Mouse (Mus musculus): ENCODE data around the gene Arap1. TPM values are rescaled to one million over a fixed set of nuclear protein-coding genes. Genes with fewer than 3 reads are reported as not detected.

The Arap1 gene
- polyA plus RNA-seq, 1 experiment, result 24.7 TPM

DNA sequence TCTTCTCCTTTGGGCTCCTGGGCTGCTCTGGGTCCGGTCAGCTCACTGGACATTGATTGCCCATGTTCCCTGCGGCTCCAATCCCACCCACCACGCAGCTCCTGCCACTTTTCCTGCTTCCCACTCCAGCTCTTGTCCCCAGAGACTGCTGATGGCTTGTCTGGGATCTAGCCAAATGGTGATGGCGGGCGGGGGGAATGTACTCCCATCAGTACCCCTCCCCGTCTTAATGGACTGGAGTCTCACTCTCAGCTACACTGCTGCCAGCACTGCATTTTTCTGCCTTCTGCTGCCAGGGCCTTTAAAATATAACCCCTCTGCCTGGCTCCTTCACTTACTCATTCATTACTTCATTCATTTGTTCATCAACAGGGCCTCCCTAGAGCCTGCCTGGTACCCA, 76.1 kb downstream of the Arap1 start:
- Histone ChIP-seq H3K4me2 (ENCODE audit: low read depth) (no peak overlapping the region), H3ac (ENCODE audit: control insufficient read depth, insufficient read length) (no peak overlapping the region), H3K27me3 (ENCODE audit: control insufficient read depth, insufficient read depth, insufficient read length) (peaks cover 12% of the 10 kb centered on the region), H3K79me2 (ENCODE audit: control insufficient read depth, insufficient read depth) (no peaks in the 10 kb centered on the region), H3K36me3 (ENCODE audit: control insufficient read depth, insufficient read depth) (no peaks in the 10 kb centered on the region), H3K4me3 (no peak overlapping the region)
- TF ChIP-seq TCF12 (IDR thresholded peaks at IDR 0.05; ENCODE audit: insufficient read depth, poor library complexity, severe bottlenecking), result no peak
- no peak for TF ChIP-seq E2F4 (IDR thresholded peaks at IDR 0.05; ENCODE audit: insufficient read depth)

DNA sequence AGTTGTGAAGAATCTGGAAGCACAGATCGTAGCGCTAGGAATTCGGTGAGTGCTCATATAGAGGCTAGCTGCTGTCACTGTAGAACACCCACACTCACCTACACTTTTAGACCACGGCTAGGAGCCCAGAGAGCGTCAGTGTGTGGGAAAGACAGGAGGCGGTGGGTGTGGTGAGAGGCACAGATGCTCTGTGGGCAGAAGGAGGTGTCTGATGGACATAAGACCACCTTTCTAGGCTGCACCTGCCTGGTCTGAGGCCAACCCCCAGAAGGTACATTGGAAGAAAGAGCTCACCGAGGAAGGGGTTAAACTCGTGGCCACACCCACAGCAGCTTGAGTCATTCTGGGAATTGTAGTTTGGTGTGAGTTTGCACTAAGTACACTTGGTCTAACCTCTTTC, 78.8 kb downstream of the Arap1 start:
- TF ChIP-seq MAX (IDR thresholded peaks at IDR 0.05; ENCODE audit: low read depth) (no peak), SRF (IDR thresholded peaks at IDR 0.05; ENCODE audit: control insufficient read depth, insufficient read length, low read depth) (no peak), USF1 (IDR thresholded peaks at IDR 0.05; ENCODE audit: low read depth) (no peak), TCF3 (IDR thresholded peaks at IDR 0.05; ENCODE audit: insufficient read length, low read depth) (no peak), MYOD1 (IDR thresholded peaks at IDR 0.05; ENCODE audit: control insufficient read depth in 1 of 3, insufficient read length in 2 of 3, low read depth in 2 of 3) (no peak), REST (IDR thresholded peaks at IDR 0.05; ENCODE audit: insufficient read depth, insufficient read length) (no peak), E2F4 (IDR thresholded peaks at IDR 0.05; ENCODE audit: insufficient read depth) (no peak), TCF12 (IDR thresholded peaks at IDR 0.05; ENCODE audit: insufficient read depth, poor library complexity, severe bottlenecking) (no peak), MYOG (IDR thresholded peaks at IDR 0.05; ENCODE audit: control insufficient read depth in 1 of 3, insufficient read depth in 1 of 3, insufficient read length in 2 of 3, low read depth in 2 of 3) (no peak), POLR2AphosphoS2 (IDR thresholded peaks at IDR 0.05; ENCODE audit: insufficient read length, low read depth) (no peak), POLR2A (IDR thresholded peaks at IDR 0.05; ENCODE audit: insufficient read length, low read depth) (no peak), CEBPB (IDR thresholded peaks at IDR 0.05; ENCODE audit: insufficient read depth, poor library complexity, severe bottlenecking) (no peak)
- Histone ChIP-seq H3ac (ENCODE audit: control insufficient read depth, insufficient read length) (no peak overlapping the region), H3K27me3 (ENCODE audit: control insufficient read depth, insufficient read depth, insufficient read length) (peaks cover 12% of the 10 kb centered on the region), H3K79me2 (ENCODE audit: control insufficient read depth, insufficient read depth) (no peaks in the 10 kb centered on the region), H3K4me3 (no peak overlapping the region), H3K4me2 (ENCODE audit: low read depth) (no peak overlapping the region), H3K36me3 (ENCODE audit: control insufficient read depth, insufficient read depth) (no peaks in the 10 kb centered on the region)

DNA sequence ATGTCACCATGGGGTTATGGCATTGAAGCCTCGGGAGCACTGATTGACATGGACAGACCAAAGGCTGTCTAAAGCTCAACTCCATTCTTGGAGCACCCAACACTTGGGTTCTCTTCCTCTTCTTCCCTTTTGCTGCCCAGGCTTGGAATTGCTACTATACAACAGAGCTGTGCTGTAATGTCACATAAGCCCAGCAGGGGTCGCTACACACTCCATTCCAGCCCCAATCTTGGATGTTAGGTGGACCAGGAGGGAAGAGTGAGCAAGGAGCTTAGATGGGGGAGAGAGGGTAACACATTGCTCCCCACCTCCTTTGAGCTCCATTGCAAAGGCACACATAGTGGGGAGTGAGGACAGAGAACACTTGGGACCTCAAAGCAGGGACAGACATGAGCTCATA, 79.9 kb downstream of the Arap1 start:
- H3K27me3 ChIP-seq (ENCODE audit: control insufficient read depth, insufficient read depth, insufficient read length), result peaks cover 12% of the 10 kb centered on the region

DNA sequence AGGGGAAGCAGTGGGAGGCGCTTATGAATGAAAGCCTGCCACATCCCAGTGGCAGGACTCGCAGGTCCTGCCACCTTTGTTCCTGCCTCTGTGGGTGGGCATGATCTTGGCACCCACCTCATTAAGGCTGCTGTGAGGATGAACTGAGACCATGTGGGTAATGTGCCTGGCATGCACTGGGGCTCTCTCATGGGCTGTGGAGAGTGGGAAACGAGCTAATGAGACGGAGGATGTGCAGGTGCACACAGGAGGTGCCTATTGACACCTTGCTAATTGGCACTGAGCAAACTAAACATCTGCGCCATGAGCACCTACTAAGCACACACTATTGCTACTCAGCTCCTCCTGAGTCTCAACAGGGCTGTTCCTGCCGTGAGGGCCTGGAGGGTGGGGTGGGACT, 87.2 kb downstream of the Arap1 start:
- H3K4me3 ChIP-seq, result no peak overlapping the region
- TF ChIP-seq TCF12 (IDR thresholded peaks at IDR 0.05; ENCODE audit: insufficient read depth, poor library complexity, severe bottlenecking) (no peak), SRF (IDR thresholded peaks at IDR 0.05; ENCODE audit: control insufficient read depth, insufficient read length, low read depth) (no peak), TCF3 (IDR thresholded peaks at IDR 0.05; ENCODE audit: insufficient read length, low read depth) (no peak), POLR2A (IDR thresholded peaks at IDR 0.05; ENCODE audit: insufficient read length, low read depth) (no peak), MAX (IDR thresholded peaks at IDR 0.05; ENCODE audit: low read depth) (no peak), POLR2AphosphoS2 (IDR thresholded peaks at IDR 0.05; ENCODE audit: insufficient read length, low read depth) (no peak), MYOG (IDR thresholded peaks at IDR 0.05; ENCODE audit: control insufficient read depth in 1 of 3, insufficient read depth in 1 of 3, insufficient read length in 2 of 3, low read depth in 2 of 3) (no peak), USF1 (IDR thresholded peaks at IDR 0.05; ENCODE audit: low read depth) (no peak), MYOD1 (IDR thresholded peaks at IDR 0.05; ENCODE audit: control insufficient read depth in 1 of 3, insufficient read length in 2 of 3, low read depth in 2 of 3) (no peak), E2F4 (IDR thresholded peaks at IDR 0.05; ENCODE audit: insufficient read depth) (no peak)
- H3K4me2 ChIP-seq (ENCODE audit: low read depth), result no peak overlapping the region
- H3K27me3 ChIP-seq (ENCODE audit: control insufficient read depth, insufficient read depth, insufficient read length), result peaks cover 5% of the 10 kb centered on the region
- no peaks in the 10 kb centered on the region for H3K36me3 ChIP-seq (ENCODE audit: control insufficient read depth, insufficient read depth)
- H3K79me2 ChIP-seq (ENCODE audit: control insufficient read depth, insufficient read depth), result no peaks in the 10 kb centered on the region
- H3ac ChIP-seq (ENCODE audit: control insufficient read depth, insufficient read length), result no peak overlapping the region

More for the DNA sequence above, 79.9 kb downstream of the Arap1 start:
- no peak for TF ChIP-seq MYOG (IDR thresholded peaks at IDR 0.05; ENCODE audit: control insufficient read depth in 1 of 3, insufficient read depth in 1 of 3, insufficient read length in 2 of 3, low read depth in 2 of 3)
- no peak for TF ChIP-seq E2F4 (IDR thresholded peaks at IDR 0.05; ENCODE audit: insufficient read depth)
- no peak for TF ChIP-seq POLR2A (IDR thresholded peaks at IDR 0.05; ENCODE audit: insufficient read length, low read depth)
- no peak for TF ChIP-seq TCF12 (IDR thresholded peaks at IDR 0.05; ENCODE audit: insufficient read depth, poor library complexity, severe bottlenecking)
- TF ChIP-seq REST (IDR thresholded peaks at IDR 0.05; ENCODE audit: insufficient read depth, insufficient read length), result no peak
- no peak for TF ChIP-seq CEBPB (IDR thresholded peaks at IDR 0.05; ENCODE audit: insufficient read depth, poor library complexity, severe bottlenecking)
- Histone ChIP-seq H3K4me2 (ENCODE audit: low read depth) (no peak overlapping the region), H3ac (ENCODE audit: control insufficient read depth, insufficient read length) (no peak overlapping the region), H3K36me3 (ENCODE audit: control insufficient read depth, insufficient read depth) (no peaks in the 10 kb centered on the region), H3K4me3 (no peak overlapping the region), H3K79me2 (ENCODE audit: control insufficient read depth, insufficient read depth) (no peaks in the 10 kb centered on the region)

DNA sequence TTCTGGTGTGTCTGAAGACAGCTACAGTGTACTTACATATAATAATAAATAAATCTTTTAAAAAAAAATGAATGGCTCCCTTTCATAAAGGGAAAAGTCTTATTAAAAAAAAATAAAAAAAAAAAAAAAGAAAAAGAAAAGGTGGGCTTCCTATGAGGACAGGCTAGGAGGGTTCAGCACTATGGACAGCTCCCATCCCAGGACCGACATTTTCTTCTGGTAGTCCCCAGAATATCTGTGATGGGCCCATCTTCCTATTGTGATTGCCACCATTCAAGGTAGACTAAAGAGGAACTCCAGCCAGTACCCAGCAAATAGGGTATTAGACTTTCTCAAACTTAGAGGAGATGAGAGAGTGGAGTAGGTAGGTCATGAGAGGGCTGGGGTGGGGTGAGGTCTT, 90.0 kb downstream of the Arap1 start:
- Histone ChIP-seq H3K4me3 (no peak overlapping the region), H3K36me3 (ENCODE audit: control insufficient read depth, insufficient read depth) (no peaks in the 10 kb centered on the region), H3K79me2 (ENCODE audit: control insufficient read depth, insufficient read depth) (no peaks in the 10 kb centered on the region), H3K27me3 (ENCODE audit: control insufficient read depth, insufficient read depth, insufficient read length) (peaks cover 30% of the 10 kb centered on the region), H3ac (ENCODE audit: control insufficient read depth, insufficient read length) (no peak overlapping the region), H3K4me2 (ENCODE audit: low read depth) (no peak overlapping the region)
- TF ChIP-seq USF1 (IDR thresholded peaks at IDR 0.05; ENCODE audit: low read depth) (no peak), REST (IDR thresholded peaks at IDR 0.05; ENCODE audit: insufficient read depth, insufficient read length) (peak; percentile 67)
